Mouse (Mus musculus) stomach, postnatal 0 days (tissue): ENCODE measurements around the gene Gm45717.

Experiments used
- CTCF ChIP-seq: IDR thresholded peaks from 2 replicates; pipeline ENCODE4 v1.5.1; 2016; ENCODE audit warnings: antibody characterized with exemption, low read depth, mild to moderate bottlenecking, moderate library complexity
- EP300 ChIP-seq: optimal IDR thresholded peaks from 2 replicates; pipeline ENCODE3; 2016; ENCODE audit warnings: antibody characterized with exemption

DNA sequence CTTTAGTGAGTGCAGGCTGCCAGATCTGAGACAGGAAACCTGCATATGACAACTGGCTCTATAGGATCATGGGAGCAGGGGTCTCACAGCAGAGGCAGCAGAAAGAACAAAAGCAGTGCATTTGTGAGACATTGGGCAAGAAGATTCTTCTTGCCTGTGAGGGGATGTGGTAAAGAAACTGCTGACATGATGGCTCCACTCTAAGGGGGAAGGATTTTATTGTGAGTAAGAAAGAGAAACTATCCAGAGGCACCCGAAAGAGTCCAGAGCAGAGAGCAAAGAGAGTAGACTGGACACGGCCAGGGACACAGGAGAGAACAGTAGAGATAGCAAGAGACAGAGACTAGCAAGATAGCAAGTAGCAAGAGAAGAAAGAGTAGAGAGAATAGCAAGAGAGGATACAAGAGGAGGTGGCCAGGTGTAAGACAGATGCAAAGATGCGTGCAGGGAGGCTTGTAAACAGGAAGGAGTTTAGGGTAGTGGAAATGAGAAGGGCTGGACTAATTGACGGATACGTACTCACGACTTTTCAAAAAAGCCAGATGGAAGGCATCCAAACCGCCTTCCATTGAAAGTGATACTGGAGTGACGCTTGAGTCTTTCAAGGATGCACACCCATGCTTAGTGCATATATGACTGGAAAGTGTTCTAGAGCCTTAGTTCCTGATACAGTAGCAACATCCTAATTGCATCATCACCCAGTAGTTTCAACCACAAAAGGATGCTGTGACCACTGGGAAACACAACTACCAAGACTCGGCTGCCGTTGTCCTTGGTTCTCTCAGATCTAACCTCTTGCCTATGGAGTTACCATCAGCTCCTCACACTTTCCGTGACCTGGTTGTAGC, 43.3 kb upstream of the Gm45717 start:
- no peak for TF ChIP-seq CTCF
- no peak for TF ChIP-seq EP300
